Mouse (Mus musculus) cortical plate, adult 2 months (tissue): Measurements from ENCODE around the gene Klra2. TPM values are rescaled to one million over a fixed set of nuclear protein-coding genes. Genes with fewer than 3 reads are reported as not detected.

ENCODE experiments used
- H3K27ac ChIP-seq: fragments of 200-500 bp; 2 replicates; pipeline ENCODE4 v1.5.1; 2012; ENCODE audit warnings: low read length, control low read depth, inconsistent platforms; ENCODE audit not compliant: insufficient read depth
- H3K4me1 ChIP-seq: fragments of 200-500 bp; 2 replicates; pipeline ENCODE4 v1.6.1; 2011; ENCODE audit warnings: low read length; ENCODE audit not compliant: control insufficient read depth, insufficient read depth
- H3K4me3 ChIP-seq: fragments of 200-500 bp; 2 replicates; pipeline ENCODE4 v1.5.1; 2011; ENCODE audit warnings: mild to moderate bottlenecking, low read length, control low read depth; ENCODE audit not compliant: insufficient read depth
- CTCF ChIP-seq: fragments of 200-500 bp; IDR thresholded peaks from 2 replicates; pipeline ENCODE4 v1.5.1; 2011; ENCODE audit warnings: mild to moderate bottlenecking, control low read depth, low read length; ENCODE audit not compliant: insufficient read depth; ENCODE audit errors: extremely low read depth
- POLR2A ChIP-seq: fragments of 200-500 bp; IDR thresholded peaks from 2 replicates; pipeline ENCODE4 v1.6.1; 2011; ENCODE audit warnings: mild to moderate bottlenecking, low read length, control low read depth; ENCODE audit not compliant: insufficient read depth; ENCODE audit errors: extremely low read depth
- polyA plus RNA-seq: library from polyadenylated mRNA; depleted of rRNA; stranded (reverse); fragments of >200 nt; gene quantifications from 2 replicates; pipeline ENCODE4 v1.2.3, GENCODE M21; 2012; rRNA removed

Klra2 gene
- polyA plus RNA-seq, 1 experiment = 0.21 TPM

DNA sequence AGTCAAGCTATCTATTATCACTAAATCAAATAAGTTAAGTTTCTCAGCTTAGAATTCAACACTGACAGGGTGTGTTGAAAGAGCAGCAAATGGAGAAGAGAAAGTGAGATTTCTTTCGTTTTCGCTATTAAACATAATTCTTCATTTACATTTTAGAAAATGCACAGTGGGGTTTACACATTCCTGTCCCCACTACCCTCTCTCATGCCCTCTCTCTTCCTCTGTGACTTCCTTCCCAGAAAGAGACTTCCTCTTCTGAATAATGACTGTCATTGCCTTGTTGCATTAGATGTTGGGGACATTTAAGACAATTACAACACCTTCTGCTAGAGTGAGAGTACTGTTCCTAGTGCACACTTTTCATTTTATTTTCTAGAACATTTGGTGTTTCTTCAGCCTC lies 22.4 kb upstream of the Klra2 start:
- TF ChIP-seq POLR2A (no peak), CTCF (no peak)
- no peak overlapping the region for H3K27ac ChIP-seq
- no peaks in the 10 kb centered on the region for H3K4me1 ChIP-seq
- H3K4me3 ChIP-seq = no peak overlapping the region

DNA sequence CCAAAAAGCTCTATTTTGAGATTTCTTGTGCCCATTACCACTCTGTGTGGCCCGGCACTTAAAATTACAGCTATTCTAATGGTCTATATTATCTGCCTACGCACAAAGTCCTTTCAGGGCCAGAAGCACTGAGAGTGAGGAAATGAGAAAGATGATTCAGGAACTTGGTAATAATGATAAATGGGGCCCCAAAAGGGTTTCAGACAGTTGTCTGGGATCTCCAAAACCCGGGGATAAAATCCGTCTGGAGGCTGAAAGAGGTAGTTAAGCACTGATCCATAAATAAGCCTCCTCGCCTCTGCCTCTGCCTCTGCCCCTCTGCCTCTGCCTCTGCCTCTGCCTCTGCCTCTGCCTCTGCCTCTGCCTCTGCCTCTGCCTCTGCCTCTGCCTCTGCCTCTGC lies 17.0 kb upstream of the Klra2 start:
- H3K27ac ChIP-seq = no peak overlapping the region
- no peaks in the 10 kb centered on the region for H3K4me1 ChIP-seq
- H3K4me3 ChIP-seq = no peak overlapping the region
- TF ChIP-seq CTCF = no peak
- no peak for TF ChIP-seq POLR2A

- H3K27ac ChIP-seq = no peak overlapping the region
- no peak overlapping the region for H3K4me3 ChIP-seq
- no peaks in the 10 kb centered on the region for H3K4me1 ChIP-seq
- TF ChIP-seq CTCF (no peak), POLR2A (no peak)
Observed at GRCm38 (mm10) chr6:131262778-131263177, 15.6 kb upstream of the Klra2 start.

DNA sequence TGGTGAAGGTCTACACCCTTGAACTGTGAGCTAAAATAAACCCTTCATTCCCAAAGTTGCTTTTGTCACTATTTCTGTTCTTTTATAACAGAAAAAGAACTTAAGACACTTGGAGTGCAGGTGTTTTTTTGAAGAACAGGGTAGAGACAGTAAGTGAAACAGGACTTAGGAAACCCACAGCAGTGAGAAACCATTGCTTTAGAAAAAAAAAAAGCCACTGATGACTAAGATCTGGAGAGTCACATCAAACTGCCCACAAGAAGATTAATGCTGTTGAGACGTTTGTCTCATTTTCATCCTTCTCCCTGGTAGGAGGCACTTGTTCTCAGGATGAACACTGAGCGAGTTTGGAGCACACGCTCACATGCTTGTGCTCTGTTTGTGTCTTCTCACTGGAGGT lies 14.8 kb upstream of the Klra2 start:
- Histone ChIP-seq H3K27ac (no peak overlapping the region), H3K4me3 (no peak overlapping the region), H3K4me1 (no peaks in the 10 kb centered on the region)
- no peak for TF ChIP-seq CTCF
- TF ChIP-seq POLR2A = no peak

DNA sequence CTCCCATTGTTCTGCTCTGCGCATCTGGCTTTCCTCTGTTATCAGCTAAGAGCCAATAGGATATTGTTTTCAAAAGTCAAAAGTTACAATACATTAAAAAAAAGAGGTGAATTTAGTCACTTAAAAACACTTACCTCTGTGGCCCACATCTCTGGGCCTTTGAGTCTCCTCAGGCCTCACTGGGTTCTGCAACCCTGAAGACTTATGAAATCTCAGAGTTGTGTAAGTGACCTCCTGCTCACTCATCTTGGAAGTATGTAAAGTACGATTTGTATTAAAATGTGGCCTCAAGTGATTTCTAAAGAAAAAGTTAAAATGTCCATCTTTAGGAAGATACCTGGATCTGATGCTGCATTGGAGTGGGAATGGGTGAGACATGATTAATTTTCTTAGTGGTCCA lies 2.1 kb downstream of the Klra2 start:
- Histone ChIP-seq H3K27ac (no peak overlapping the region), H3K4me3 (no peak overlapping the region), H3K4me1 (no peaks in the 10 kb centered on the region)
- no peak for TF ChIP-seq POLR2A
- no peak for TF ChIP-seq CTCF

Other genes with a start within 250 kb of the Klra2 start
- 10.0 and 10.1 TPM in 2 replicates for gene Magohb, start 45.9 kb upstream of the Klra2 start, polyA plus RNA-seq
- gene Styk1, start 106.2 kb upstream of the Klra2 start, polyA plus RNA-seq = 0.09 and 0.13 TPM in 2 replicates
- 75.0 and 77.9 TPM in 2 replicates for gene Ybx3, start 141.1 kb upstream of the Klra2 start, polyA plus RNA-seq
- not detected in 2 replicates for gene 5430401F13Rik, start 239.0 kb upstream of the Klra2 start, polyA plus RNA-seq
- not detected in 2 replicates for gene Gm6619, start 239.0 kb upstream of the Klra2 start, polyA plus RNA-seq